Mouse (Mus musculus): Measurements from ENCODE around the gene Ankrd61.

Gene Ankrd61

DNA sequence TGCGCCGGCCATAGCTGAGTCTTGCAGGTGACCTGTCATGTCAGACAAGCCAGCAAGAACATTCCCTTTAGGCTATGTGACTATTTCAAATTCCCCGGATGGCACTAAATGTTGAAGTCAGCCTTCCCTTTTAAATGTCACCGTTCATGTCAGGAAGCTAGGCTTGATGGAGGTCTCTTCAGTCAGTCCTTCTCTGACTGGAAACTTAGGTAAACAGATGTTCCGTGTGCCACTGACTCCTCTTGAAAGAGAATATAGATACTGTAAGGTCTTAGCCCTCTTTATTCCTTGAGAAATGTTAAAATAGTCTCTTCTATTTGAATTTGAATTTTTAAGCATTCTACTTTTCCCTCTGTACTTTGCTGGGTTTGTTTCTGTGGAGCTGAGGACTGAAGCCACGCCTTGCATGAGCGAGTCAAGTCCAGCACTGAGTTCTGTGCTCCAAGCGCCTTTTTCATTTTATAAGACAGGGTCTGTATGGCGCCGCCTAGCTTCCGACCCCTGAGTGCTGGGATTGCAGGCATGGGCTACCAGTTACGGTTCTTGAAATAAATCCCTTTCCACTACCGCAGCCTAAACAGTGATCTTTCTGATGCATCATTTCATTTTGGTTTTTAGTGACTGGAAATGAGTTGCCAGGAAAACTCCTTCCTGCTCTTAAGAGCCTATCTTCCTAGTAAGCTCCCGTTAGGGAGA is at the start of gene Ankrd61:
Gene Ankrd61 (minus strand): TSS at position 51 of the 696 bp plus-strand sequence.
- DNase-seq (ENCODE audit: low read depth), result no peak

- no peak for DNase-seq (ENCODE audit: low read depth)
These were observed 46.0 kb upstream of the Ankrd61 start for GRCm38 (mm10) chr5:143943231-143944125.

- no peak for DNase-seq (ENCODE audit: low read depth)
These were observed 44.1 kb upstream of the Ankrd61 start for GRCm38 (mm10) chr5:143941588-143941987.

DNA sequence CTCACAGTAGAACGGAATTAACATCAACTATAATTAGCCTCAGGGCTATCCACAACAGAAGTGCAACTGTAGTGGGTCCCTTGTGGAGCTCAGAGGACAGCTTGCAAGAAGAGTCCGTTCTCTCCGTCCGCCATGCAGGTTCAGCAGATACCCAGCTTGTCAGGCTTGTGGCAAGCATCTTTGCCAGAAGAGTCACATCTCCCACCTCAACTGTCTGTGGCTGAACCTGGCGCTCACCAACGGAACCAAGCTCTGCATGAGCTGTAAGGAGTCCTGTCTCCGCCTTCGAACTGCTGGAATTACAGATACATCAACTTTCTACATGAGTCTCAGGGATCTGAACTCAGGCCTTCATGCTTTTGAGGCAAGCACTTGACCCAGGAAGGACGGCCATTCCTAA is 38.7 kb upstream of the Ankrd61 start:
- no peak for DNase-seq (ENCODE audit: low read depth)

GRCm38 (mm10) chr5:143933875-143934274 is 36.4 kb upstream of the Ankrd61 start:
- DNase-seq (ENCODE audit: low read depth), result no peak

- DNase-seq (ENCODE audit: low read depth), result no peak
These were observed 35.9 kb upstream of the Ankrd61 start for GRCm38 (mm10) chr5:143933414-143933813.

DNA sequence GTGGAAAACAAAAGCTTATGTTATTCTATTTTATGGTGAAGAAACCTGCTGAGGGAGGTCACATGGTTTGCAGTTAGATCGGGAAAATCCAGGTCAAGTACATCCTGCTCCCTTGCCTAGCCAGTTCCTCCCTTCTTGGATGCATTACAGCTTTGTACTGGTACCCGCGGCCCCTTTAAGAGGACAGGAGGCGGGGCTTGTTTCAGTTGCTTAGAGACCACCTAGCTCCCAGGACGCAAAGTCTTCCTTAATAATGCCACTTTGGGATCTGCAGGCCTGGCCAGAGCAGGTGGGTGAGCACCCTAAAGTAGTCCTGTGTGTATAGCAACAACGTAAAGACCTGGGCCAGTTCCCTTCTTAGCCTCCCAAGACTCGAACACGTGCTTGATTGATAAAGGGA is 35.3 kb upstream of the Ankrd61 start, which contains the start of gene Rsph10b:
Gene Rsph10b (plus strand): TSS at position 205 of the 400 bp plus-strand sequence.
- no peak for DNase-seq (ENCODE audit: low read depth)

DNA sequence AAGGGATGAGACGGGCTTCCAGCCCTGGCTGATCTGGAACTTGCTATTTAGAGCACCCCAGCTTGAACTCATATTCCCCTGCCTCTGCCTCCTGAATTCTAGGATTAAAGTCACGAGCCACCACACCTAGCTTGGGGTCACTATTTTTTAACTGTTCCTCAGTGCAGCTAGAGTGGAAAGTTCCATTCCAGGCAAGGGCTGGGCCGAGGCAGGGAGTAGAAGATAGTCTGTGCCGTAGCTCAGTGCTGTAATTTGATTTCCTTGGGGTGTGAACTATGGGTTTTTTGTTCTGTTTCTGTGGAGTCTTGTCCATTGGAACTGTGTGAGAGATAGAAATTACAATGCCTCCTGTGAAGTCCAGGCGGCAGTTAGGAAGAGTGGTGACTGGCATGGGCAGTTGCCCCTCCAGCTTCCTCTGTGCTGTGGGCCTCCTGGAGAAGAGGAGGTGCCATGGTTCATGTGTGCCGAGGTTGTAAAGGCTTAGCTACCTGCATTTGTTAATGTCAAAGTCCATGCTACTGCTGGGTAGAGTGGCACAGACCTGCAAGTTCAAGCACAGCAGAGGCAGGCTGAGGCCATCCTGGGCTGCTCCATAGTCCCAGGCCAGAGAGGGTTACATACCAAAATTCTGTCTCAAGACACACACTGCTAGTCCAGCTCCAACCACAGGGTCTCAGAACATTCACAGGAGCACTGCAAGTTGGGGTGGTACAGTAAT is 34.5 kb upstream of the Ankrd61 start:
- DNase-seq (ENCODE audit: low read depth), result no peak

GRCm38 (mm10) chr5:143930656-143931055 is 33.2 kb upstream of the Ankrd61 start:
- no peak for DNase-seq (ENCODE audit: low read depth)

DNA sequence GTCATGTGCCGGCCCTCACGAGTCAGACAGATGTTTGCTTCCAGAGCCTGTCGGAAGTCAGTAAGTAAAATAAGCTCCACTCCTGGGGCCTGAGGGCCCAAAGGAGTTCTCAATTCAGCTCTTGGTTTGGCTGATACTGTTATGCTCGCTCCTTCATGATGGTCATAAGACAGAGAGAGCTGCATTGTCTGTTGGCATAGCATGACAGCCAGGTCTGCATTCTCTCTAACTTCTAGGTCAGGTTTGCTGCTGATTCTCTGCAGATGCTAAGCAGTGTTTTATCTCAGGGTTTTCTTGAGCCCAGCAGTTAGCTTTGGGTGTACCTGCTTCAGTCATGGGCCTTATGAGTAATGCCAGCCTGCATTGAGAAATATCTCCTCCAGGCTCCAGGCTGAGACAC is 31.8 kb upstream of the Ankrd61 start:
- no peak for DNase-seq (ENCODE audit: low read depth)

DNA sequence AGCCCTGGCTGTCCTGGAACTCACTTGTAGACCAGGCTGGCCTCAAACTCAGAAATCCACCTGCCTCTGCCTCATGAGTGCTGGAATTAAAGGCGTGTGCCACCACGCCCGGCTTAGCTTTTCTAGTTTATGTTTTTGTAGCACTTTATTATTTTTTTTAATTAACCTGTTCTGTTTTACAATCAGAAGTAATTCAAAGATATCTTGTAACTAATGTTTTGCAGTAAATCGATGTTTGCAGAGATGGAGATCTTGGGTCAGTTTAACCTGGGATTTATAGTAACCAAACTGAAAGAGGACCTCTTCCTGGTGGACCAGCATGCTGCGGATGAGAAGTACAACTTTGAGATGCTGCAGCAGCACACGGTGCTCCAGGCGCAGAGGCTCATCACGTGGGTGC is 30.4 kb upstream of the Ankrd61 start, which contains the start of gene Gm42421:
Gene Gm42421 (plus strand): TSS at position 301 of the 400 bp plus-strand sequence.
- DNase-seq (ENCODE audit: low read depth), result no peak

GRCm38 (mm10) chr5:143924781-143925452 is 27.4 kb upstream of the Ankrd61 start:
- no peak for DNase-seq (ENCODE audit: low read depth)

GRCm38 (mm10) chr5:143918120-143918519 is 20.6 kb upstream of the Ankrd61 start:
- no peak for DNase-seq (ENCODE audit: low read depth)

DNA sequence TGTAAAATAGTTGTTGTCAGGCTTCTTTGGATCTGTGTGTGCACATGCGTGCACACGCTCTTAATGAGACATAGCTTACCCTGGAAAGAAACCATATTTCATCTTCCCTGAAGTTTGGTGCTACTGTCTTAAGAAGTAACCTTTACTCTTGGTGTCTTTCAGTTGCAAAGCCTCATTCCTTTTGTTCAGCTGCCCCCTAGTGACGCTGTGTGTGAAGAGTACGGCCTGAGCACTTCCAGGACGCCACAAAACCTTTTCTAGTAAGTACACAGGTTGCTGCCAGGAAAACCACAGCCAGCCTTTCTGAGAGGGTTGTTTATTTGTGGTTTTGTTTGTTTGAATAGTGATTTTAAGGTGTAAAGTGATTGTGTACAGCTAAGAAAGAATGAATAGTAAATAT is 19.9 kb upstream of the Ankrd61 start:
- DNase-seq (ENCODE audit: low read depth), result peak; percentile 83

DNA sequence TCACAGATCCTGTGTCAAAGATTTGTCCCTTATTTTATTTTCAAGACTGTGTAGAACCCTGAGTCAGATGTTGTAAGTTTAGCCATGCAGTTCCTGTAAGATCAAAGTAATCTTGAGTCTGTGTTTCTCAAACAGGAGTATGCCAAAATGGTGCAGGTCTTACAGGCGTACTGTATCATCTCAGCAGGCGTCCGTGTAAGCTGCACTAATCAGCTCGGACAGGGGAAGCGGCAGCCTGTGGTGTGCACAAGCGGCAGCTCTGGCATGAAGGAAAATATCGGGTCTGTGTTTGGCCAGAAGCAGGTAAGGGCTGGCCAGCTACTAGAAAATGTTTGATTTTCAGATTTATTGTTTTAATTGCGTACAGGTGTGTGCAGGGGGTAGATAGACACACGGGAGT is 18.7 kb upstream of the Ankrd61 start:
- DNase-seq (ENCODE audit: low read depth), result no peak

DNA sequence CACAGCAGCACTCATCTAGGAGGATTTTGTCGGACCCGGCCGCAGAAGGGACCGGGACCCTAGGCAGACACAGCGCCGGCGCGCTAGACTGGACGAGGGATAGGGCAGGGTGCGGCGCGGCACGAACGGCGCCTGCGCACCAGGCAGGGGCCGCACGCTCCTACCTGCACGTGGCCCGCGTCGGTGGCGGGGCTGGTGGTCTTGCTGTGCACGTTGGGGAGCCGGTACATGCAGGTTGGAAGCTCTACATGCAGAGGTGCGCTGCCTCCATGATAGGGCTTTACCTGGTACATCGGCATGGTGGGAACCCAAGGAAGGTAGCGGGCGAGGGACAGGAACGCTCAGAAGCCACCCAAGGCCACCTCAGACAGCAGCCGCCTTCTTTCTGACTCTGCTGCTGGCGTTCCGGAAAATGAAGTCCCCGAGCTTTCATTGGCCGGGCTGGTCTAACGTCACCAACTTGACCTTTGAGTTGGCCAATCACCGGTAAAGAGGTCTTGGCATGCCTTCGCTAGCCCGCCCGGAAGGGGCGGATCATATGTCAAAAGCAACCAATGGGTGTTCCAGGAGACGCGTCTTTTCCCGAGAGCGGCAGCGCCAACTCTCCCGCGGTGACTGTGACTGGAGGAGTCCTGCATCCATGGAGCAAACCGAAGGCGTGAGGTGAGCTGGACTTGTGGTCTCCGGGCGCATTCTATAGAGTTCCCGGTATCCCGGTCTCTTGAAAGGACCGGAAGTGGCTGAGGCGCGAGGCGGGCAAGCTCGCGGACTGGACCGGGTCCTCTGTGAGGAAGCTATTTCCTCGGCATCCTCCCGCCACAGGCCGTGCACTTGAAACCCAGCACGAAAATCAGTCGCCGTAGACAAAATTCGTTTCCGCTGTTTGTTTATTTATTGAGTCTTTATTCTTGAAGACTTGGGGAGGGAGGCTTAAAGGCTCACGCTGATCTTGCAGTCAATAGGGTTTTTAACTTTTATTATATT is 12.2 kb upstream of the Ankrd61 start, which contains the start of the genes Aimp2 and Pms2:
Gene Aimp2 (minus strand): TSS at position 431 of the 984 bp plus-strand sequence.
Gene Pms2 (plus strand): TSS at position 548 of the 984 bp plus-strand sequence.
- peak; percentile 98 for DNase-seq (ENCODE audit: low read depth)

DNA sequence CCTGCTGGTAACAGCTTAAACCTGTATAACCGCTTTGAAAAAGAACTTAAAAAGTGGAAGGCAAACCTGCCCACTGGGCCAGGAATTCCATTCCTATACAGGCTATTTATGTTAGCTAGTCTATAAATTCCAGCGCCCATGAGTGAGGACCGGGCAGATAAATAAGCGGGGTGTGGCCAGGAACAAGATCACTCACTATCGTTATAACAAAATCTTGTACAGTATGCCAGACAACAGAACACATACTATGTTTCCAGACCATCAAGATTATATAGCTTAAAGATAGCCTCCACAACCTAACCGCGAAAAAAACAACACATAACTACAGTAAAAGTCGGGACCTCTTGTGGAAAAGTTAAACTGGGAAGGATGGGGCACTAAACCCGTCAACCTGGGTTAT is 11.4 kb upstream of the Ankrd61 start:
- DNase-seq (ENCODE audit: low read depth), result peak; percentile 17

- peak; percentile 21 for DNase-seq (ENCODE audit: low read depth)
These were observed 8.9 kb upstream of the Ankrd61 start for GRCm38 (mm10) chr5:143906429-143906828.

DNA sequence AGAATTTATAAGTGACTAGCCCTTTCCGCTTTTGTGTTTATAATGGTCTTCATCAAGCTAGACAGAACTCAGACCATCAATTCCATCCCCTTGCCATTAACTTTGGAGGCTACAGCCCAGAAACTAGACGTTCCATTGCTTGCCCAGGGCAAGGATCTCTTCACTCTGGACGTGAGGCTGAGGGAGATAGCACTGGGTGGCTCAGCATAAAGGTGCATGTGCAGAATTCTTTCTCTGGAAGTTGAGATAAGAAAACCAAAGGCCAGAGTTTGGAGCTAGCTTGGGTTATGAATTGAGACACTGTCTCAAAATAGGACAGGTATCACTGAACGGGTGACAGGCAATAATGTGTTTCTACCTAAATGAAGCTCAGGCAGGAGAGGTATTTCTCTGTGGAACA is 6.3 kb upstream of the Ankrd61 start:
- no peak for DNase-seq (ENCODE audit: low read depth)

- no peak for DNase-seq (ENCODE audit: low read depth)
These were observed 4.6 kb upstream of the Ankrd61 start for GRCm38 (mm10) chr5:143902111-143902510.
